Mouse (Mus musculus) CD8-positive naive resting alpha-beta T cell, adult 57 days (primary cell): ENCODE data around the gene Gm7735. TPM values are rescaled to one million over a fixed set of nuclear protein-coding genes. Genes with fewer than 3 reads are reported as not detected.

Experiments used
- total RNA-seq: library from RNA; stranded (reverse); gene quantifications from one replicate; pipeline ENCODE4 v1.2.4, GENCODE M21; 2023

The Gm7735 gene
- not detected for total RNA-seq

GRCm38 (mm10) chr16:89169190-89169589, at the start of gene Gm7735:
TSS of gene Gm7735 (plus strand) at chr16:89169490.

GRCm38 (mm10) chr16:89140551-89140950, 28.7 kb upstream of the Gm7735 start, which contains the start of gene Gm6358:
TSS of gene Gm6358 (plus strand) at chr16:89140851.

DNA sequence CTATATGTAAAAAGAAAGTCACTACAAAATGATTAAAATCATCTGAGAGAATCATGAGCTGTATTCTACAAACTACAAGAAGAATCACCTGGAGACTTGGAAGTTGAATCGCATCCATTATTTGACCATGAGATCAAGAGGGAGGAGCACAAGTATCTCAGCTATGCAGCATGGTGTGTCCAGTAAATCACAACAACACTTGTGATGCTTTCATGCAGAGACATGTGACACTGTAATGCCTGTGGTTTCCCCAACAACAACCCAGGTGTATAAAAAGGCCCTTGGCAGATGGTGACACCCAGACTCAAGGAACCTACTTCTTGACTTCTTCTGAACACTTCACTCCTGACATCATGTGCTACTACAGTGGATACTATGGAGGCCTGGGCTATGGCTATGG, 18.5 kb upstream of the Gm7735 start, which contains the start of gene Gm10061:
TSS of gene Gm10061 (plus strand) at position 301 of the 400 bp plus-strand sequence.

GRCm38 (mm10) chr16:89157652-89158051, 11.6 kb upstream of the Gm7735 start, which contains the start of gene Gm9789:
TSS of gene Gm9789 (plus strand) at chr16:89157952.

DNA sequence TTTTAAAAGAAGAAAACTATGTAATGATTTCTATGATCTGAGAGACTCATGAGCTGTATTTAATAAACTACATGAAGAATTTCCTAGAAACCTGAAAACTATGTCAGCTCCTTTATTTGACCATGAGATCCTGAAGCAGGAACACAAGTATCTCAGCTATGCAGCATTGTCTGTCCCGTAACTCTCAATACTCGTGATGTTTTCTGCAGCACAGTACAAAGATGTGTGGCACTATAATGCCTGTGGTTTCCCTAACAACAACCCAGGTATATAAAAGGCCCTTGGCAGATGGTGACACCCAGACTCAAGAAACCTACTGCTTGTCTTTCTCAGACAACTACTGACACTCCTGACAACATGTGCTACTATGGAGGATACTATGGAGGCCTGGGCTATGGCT, 5.1 kb downstream of the Gm7735 start, which contains the start of gene 1110057P08Rik:
TSS of gene 1110057P08Rik (plus strand) at position 301 of the 400 bp plus-strand sequence.

DNA sequence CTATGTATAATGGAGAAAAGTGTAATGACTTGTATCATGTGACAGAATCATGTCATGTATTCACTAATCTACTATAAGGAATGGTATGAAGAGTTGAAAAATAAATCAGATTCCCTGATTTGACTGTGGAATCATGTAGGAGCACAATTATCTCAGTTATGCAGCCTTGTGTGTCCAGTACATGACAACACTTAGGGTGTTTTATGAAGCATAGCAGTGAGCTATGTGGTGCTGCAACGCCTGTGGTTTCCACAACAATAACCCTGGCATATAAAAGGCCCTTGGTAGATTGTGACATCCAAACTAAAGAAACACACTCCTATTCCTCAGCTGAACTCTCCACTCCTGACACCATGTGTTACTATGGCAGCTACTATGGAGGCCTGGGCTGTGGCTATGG, 36.3 kb downstream of the Gm7735 start, which contains the start of gene Krtap20-2:
TSS of gene Krtap20-2 (plus strand) at position 301 of the 400 bp plus-strand sequence.

Other genes starting within 250 kb of the Gm7735 start
- gene Krtap19-9b, start 237.2 kb upstream of the Gm7735 start, total RNA-seq = not detected
- gene Krtap16-3, start 206.6 kb upstream of the Gm7735 start, total RNA-seq = not detected
- not detected for gene Krtap22-2, start 158.7 kb upstream of the Gm7735 start, total RNA-seq
- not detected for gene Gm10229, start 154.2 kb upstream of the Gm7735 start, total RNA-seq
- gene Krtap6-1, start 137.8 kb upstream of the Gm7735 start, total RNA-seq = not detected
- not detected for gene Gm10228, start 128.0 kb upstream of the Gm7735 start, total RNA-seq
- gene Krtap6-5, start 121.6 kb upstream of the Gm7735 start, total RNA-seq = not detected
- not detected for gene 1110025L11Rik, start 105.5 kb upstream of the Gm7735 start, total RNA-seq
- gene Krtap6-3, start 85.5 kb upstream of the Gm7735 start, total RNA-seq = not detected
- gene Gm6358, start 28.6 kb upstream of the Gm7735 start, total RNA-seq = not detected
- not detected for gene Gm10061, start 18.4 kb upstream of the Gm7735 start, total RNA-seq
- gene Gm9789, start 11.5 kb upstream of the Gm7735 start, total RNA-seq = not detected
- gene 1110057P08Rik, start 5.2 kb downstream of the Gm7735 start, total RNA-seq = not detected
- gene Krtap20-2, start 36.4 kb downstream of the Gm7735 start, total RNA-seq = not detected
- gene Krtap21-1, start 234.4 kb downstream of the Gm7735 start, total RNA-seq = not detected